Mouse (Mus musculus): ENCODE measurements around the gene Tldc2.

The Tldc2 gene

GRCm38 (mm10) chr2:157078793-157079700 lies 7.8 kb upstream of the Tldc2 start, which contains the start of gene Soga1:
TSS of gene Soga1 (minus strand) at chr2:157079254.
- DNase-seq, result peak; percentile 67

DNA sequence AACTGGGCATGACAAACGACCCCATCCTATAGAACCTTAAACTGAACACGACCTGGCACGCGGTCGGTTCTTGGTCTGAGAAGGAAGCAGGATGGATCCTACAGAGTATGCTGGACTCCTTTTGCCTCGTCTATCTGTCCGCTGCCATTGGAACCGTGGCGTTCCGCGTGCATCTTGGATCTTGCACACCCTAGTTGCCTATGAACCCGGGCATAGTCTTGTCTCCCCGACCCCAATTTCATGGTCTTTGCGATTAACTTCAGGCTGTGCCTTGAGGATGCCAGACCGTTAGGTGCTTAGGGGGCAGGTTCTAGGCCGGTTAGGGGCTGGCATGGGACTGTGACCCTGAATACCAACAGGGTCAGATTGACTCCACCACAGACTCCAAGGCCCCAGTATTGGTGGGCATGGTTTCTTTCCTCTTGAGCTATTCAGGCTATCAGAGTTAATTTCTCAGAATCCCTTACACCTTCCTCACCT lies 7.1 kb upstream of the Tldc2 start:
- DNase-seq, result no peak

GRCm38 (mm10) chr2:157081331-157081730 lies 5.5 kb upstream of the Tldc2 start:
- no peak for DNase-seq

- no peak for DNase-seq
Measured at GRCm38 (mm10) chr2:157081960-157082359, 4.9 kb upstream of the Tldc2 start.

GRCm38 (mm10) chr2:157084831-157085585 lies 1.8 kb upstream of the Tldc2 start:
- no peak for DNase-seq

DNA sequence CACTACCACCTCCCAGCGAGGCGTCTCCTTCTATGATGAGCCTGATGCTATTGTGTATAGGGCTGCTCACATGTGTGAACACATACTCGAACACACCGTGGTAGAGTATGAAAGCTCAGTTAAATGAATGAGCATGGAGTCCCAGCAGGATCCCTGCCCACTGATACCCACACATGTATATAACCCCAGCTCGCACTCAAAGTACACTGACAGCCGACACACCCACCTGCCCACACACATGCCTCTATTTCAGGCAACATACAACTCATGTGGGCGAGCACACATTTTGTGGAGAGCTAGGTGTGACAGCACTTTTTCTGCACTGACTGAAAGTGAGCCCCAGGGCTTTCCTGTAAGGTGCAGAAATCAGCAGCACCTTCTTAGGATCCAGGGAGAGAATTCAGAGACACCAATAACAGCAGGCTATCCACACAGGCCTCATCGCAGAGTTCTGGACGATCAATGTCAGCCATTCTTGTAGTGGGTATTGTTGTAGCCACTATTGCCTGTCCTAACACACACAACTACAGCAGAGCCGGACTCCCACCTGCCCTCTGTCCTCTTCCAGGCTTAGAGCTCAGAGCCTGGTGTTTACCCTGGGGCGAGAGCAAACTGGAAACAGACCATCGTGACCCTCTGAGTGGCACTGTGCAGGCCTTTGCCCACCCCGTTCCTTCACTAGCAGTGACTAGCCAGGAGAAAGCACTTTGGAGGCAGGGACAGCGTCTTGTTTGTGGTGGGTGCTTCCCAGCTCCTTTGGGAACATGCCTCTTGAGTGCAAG lies 872 bp downstream of the Tldc2 start:
- DNase-seq, result no peak

GRCm38 (mm10) chr2:157092024-157092423 lies 5.2 kb downstream of the Tldc2 start:
- no peak for DNase-seq

DNA sequence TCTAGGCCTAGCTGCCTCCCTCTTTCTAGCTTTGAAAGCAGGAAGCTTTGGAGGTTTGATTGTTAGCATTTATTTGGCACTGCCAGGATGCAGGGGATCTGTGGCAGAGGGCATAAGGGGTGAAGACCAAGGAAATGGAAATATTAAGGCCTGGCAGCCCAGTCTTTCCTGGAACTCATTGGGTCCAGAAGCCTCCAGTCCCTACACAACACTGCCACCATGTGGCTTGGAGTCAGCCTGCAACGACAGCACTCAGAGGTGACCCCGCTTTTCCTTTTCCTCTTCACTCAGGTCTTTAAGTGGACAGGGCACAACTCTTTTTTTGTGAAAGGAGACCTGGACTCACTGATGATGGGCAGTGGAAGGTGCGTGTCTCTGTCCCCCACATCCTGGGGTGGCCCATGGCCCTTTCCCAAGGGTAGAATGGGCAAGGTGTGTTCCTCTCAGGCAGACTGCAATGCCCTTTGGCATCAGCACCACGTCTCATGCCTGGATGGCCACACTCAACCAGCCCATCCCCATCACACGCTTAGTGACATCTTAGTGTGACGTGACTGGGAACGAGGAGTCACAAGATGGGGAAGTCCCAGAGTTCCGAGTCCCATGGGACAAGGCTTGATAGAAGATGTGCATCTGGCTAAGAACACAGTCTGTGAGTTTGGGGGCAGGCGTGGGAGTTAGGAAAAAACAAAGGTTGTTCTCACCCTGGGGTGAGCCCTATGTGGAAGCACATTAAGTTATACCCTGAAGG lies 8.3 kb downstream of the Tldc2 start:
- peak; percentile 54 for DNase-seq

- DNase-seq, result no peak
Measured at GRCm38 (mm10) chr2:157099532-157100318, 12.9 kb downstream of the Tldc2 start.

DNA sequence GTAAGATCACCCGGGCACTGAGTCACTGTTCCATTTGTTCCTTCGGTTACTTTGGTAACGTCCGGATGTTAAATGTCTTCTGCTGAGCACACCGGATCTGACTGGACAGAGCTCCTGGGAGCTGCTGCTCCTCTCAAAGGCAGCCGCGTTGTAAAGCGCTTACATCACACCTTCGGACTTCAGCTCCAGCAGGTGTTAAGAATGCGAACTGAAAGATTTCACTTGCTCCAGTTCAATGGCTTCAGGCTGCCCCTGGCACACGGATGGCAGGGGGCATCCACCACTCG lies 13.4 kb downstream of the Tldc2 start:
- DNase-seq, result no peak

DNA sequence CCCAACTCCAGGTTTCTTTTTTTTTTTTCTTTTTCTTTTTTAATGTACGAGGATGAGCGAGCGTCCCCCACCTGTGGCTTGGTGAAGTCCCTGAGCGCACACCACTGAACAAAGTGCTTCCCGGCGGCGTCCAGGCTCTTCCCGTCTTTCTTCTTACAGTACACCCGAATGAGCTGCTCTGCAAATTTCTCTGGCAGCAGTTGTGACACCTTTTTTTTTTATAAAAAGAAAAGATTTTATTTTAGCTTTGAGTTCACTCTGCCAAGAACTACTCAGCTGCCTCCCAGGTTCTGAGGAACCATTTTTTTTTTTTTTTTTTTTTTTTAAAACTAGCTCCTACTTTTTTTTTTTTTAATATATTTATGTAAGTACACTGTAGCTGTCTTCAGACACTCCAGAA lies 14.8 kb downstream of the Tldc2 start:
- DNase-seq, result no peak

DNA sequence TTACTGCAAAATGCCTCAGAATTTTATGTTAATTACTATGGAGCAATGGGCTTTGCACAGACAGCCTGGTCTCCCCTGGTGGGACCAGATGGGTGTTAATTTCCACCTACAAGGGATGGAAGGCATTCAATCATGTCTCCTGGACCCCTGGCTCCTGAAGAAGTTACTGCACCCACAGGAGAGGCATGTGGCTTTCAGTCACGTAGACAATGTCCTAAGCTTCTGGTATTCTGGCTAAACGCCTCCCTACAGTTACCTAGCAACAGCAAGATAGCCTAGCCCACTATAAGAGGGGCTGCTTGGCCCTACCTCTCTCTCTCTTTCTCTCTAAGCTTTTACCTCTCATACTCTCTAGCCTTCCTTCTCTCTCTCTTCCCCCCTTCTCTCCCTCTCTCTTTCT lies 15.4 kb downstream of the Tldc2 start:
- DNase-seq, result no peak

DNA sequence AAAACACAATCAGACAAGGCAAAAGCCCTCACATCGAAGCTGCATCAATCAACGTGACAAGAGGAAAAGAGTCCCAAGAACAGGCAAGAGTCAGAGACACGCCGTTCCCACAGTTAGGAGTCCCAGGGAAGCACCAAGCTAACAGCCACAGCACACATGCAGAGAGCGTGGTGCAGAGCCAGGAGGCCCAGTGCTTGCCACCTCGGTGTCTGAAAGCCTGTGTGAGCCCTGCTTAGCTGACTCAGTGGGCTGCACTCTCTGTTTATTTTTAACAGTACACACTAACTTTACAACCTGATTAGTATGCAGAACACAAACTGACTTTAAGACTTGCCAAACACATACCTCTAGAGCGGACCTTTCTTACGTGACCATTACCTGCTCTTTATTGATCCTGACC lies 17.6 kb downstream of the Tldc2 start:
- DNase-seq, result no peak

DNA sequence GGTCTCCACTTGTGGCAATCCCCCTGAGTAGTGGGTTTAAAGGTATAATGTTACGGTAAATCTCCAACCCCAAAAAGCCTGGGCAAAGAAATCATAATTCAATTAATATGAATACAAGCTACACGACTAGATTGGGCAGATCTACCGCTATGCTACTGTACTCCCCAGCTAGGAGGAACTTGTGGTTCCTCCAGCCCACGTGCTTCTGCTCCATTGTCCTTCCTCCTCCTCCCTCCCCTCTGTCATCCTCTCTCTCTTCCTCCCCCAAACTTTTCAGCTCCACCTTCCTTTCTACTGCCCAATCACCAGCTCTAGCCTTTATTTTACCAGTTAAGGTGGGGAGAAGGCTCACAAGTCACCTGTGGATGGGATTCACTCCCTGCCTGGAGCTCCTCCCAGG lies 21.4 kb downstream of the Tldc2 start:
- DNase-seq, result no peak

DNA sequence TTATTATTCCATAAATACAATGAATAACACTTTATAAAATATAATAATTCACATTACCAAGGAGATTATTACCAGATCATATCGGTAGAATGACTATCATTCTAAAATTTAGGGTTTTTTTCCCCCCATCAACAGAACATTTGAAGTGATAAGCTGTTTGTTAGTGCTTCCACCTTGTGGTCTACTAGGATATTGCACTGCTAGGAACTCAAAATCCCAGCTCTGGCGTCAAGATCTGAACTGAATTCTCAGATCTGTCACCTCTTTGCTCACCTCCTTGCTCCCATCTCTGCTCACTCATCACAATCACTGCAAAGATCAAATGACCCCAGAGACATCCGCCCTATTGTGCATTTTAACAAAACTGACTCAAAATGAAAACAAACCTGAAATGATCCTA lies 30.1 kb downstream of the Tldc2 start:
- DNase-seq, result no peak

DNA sequence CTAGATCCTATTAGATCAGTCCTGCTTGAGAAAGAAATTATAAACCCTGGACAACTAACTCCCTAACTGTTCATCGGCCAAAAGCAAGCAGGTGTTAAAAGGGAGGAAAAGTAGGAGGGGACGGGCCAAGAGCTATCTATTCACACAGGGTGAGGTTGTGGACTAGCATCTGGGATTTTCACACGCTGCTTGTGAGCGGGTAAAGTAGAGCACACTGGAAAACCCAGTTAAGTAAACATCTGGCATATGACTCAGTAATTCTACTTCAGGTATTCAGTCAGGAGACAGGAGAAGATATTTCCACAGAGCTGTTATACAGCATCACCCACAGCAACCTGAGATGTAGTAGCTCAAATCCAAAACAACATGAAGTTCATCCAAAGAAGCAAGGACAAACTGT lies 31.7 kb downstream of the Tldc2 start:
- no peak for DNase-seq

- DNase-seq, result peak; percentile 36
Measured at GRCm38 (mm10) chr2:157119075-157119474, 32.2 kb downstream of the Tldc2 start.

GRCm38 (mm10) chr2:157121766-157122165 lies 34.9 kb downstream of the Tldc2 start:
- DNase-seq, result peak; percentile 52

DNA sequence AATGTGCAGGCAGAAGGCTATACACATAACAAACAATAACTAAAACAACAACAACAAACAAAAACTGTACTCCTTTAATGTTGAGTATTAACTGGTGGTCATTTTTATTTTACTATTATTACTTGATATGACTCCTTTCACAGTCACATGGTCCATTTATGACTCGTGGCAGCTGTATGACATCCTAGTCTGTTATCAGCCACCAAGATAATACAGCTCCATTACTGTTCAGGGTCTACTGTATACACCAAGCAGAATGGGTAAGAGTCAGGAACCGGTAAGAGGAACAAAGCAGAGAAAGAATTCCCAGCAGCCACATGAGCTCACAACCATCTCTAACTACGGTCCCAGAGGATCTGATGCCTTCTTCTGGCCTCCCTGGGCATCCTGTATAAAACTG lies 38.4 kb downstream of the Tldc2 start:
- DNase-seq, result no peak

GRCm38 (mm10) chr2:157127370-157127769 lies 40.5 kb downstream of the Tldc2 start:
- no peak for DNase-seq

- DNase-seq, result no peak
Measured at GRCm38 (mm10) chr2:157128072-157128471, 41.2 kb downstream of the Tldc2 start.

DNA sequence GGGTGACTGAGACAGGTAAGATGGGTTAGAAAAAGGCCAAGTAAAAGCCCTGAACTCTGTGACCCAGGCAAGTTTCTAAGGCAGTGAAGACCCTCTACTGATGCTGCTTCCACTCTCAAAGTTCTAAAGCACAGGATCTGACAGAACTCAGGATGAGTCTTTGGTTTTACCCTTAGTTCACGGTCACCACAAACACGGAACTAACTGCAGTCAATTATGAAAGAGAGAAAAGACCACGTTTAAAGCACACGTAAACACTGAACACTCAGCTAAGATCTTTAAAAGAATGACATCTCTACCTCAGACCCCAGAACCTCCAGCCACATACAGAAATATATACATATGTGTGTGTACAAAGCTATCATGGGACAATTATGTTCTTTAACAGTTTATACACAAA lies 42.2 kb downstream of the Tldc2 start:
- no peak for DNase-seq

Data from thymus, postnatal 25 days (tissue).